Mouse (Mus musculus): ENCODE data around the gene 6330403K07Rik. TPM values are rescaled to one million over a fixed set of nuclear protein-coding genes. Genes with fewer than 3 reads are reported as not detected.
A peak's percentile ranks its signal among the peaks of the same experiment; 100 is the strongest.

The 6330403K07Rik gene
- 32.5 and 36.5 TPM in 2 replicates for polyA plus RNA-seq (2015; fragmentation: Nextera tagmentation; extraction: Ambion mirVana)

DNA sequence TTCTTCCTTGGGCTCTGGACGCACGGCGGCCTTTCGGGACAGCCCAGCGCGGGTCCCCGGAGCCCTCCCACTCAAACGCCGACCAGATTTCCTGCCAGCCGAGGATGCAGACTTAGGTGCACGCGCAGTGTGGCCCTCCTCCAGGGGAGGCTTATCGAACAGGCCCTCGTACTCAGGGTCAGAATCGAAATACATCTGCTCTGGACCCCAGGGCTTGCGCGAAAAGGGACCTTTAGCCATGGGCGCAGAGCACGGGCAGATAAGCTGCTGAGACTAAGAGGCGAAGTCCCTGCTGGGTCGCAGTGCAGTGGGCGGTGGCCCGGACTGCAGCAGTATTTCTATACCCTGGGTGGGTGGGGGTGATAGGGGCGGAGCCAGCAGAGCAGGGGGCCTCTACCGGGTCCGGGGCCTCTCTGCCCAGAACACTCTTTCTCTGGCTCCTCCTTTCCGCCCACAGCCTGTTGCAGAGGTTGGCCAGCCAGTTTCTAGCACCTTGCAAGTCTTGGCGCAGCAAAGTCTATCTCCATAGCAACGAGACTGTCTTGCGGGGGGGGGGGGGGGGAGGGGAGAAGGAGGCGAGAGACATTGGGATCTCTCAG lies at the start of gene 6330403K07Rik:
Gene 6330403K07Rik (minus strand): TSS at position 351 of the 599 bp plus-strand sequence.
- no peaks in the 10 kb centered on the region for H3K9me3 ChIP-seq (replicated peaks; ENCODE audit: low read length)
- H3K27ac ChIP-seq, result 0 out of 2 replicates have a peak within 1 kb of the TSS, but pooled peaks have one; percentile 36
- H3K4me3 ChIP-seq (replicated peaks; ENCODE audit: low read depth, low read length), result peak within 1 kb of the TSS; percentile 53
- peaks cover 8% of the 10 kb centered on the region; the same call in 1 of the 2 replicates for H3K4me1 ChIP-seq (replicated peaks; ENCODE audit: insufficient read depth, low read length)
- under 1% methylated on average over 31 of the region's 31 CpGs for WGBS
- H3K9ac ChIP-seq (ENCODE audit: low read depth, low read length), result peak within 1 kb of the TSS; percentile 56; the same call in 1 of the 2 replicates
- H3K4me2 ChIP-seq (ENCODE audit: low read length), result peak within 1 kb of the TSS; percentile 90
- no peaks in the 10 kb centered on the region for H3K36me3 ChIP-seq (ENCODE audit: insufficient read depth, low read length)
- peak; percentile 92 for ATAC-seq (replicated peaks; ENCODE audit: low FRiP score, low read depth)
- DNase-seq (ENCODE audit: low spot score), result peak; percentile 81
- H3K27me3 ChIP-seq (ENCODE audit: insufficient read depth, low read length), result no peaks in the 10 kb centered on the region
- TF ChIP-seq CTCF (IDR thresholded peaks at IDR 0.05; ENCODE audit: low read depth), result no peak

GRCm38 (mm10) chr11:71076342-71076741 lies 43.0 kb upstream of the 6330403K07Rik start:
- no peak overlapping the region for H3K9ac ChIP-seq (ENCODE audit: low read depth, low read length)
- no peaks in the 10 kb centered on the region for H3K4me1 ChIP-seq (replicated peaks; ENCODE audit: insufficient read depth, low read length)
- DNase-seq (ENCODE audit: low spot score) (no peak), ATAC-seq (replicated peaks; ENCODE audit: low FRiP score, low read depth) (no peak)
- H3K4me3 ChIP-seq (replicated peaks; ENCODE audit: low read depth, low read length), result no peak overlapping the region
- 85% methylated on average over 1 of the region's 1 CpGs for WGBS
- H3K27ac ChIP-seq, result no peak overlapping the region
- no peak overlapping the region for H3K4me2 ChIP-seq (ENCODE audit: low read length)
- no peaks in the 10 kb centered on the region for H3K36me3 ChIP-seq (ENCODE audit: insufficient read depth, low read length)
- H3K27me3 ChIP-seq (ENCODE audit: insufficient read depth, low read length), result no peaks in the 10 kb centered on the region
- no peaks in the 10 kb centered on the region for H3K9me3 ChIP-seq (replicated peaks; ENCODE audit: low read length)
- no peak for TF ChIP-seq CTCF (IDR thresholded peaks at IDR 0.05; ENCODE audit: low read depth)

- Histone ChIP-seq H3K27me3 (ENCODE audit: insufficient read depth, low read length) (no peaks in the 10 kb centered on the region), H3K27ac (no peak overlapping the region), H3K9ac (ENCODE audit: low read depth, low read length) (no peak overlapping the region), H3K36me3 (ENCODE audit: insufficient read depth, low read length) (no peaks in the 10 kb centered on the region), H3K4me2 (ENCODE audit: low read length) (no peak overlapping the region), H3K9me3 (replicated peaks; ENCODE audit: low read length) (no peaks in the 10 kb centered on the region), H3K4me1 (replicated peaks; ENCODE audit: insufficient read depth, low read length) (no peaks in the 10 kb centered on the region), H3K4me3 (replicated peaks; ENCODE audit: low read depth, low read length) (no peak overlapping the region)
- TF ChIP-seq CTCF (IDR thresholded peaks at IDR 0.05; ENCODE audit: low read depth), result peak; percentile 70
- ATAC-seq (replicated peaks; ENCODE audit: low FRiP score, low read depth) (no peak), DNase-seq (ENCODE audit: low spot score) (peak; percentile 77)
- WGBS, result 0% methylated on average over 1 of the region's 1 CpGs
Measured at GRCm38 (mm10) chr11:71052554-71052953, 19.2 kb upstream of the 6330403K07Rik start.

GRCm38 (mm10) chr11:71039526-71040298 lies 6.4 kb upstream of the 6330403K07Rik start:
- 100% methylated on average over 5 of the region's 5 CpGs for WGBS
- Histone ChIP-seq H3K4me1 (replicated peaks; ENCODE audit: insufficient read depth, low read length) (no peaks in the 10 kb centered on the region), H3K9me3 (replicated peaks; ENCODE audit: low read length) (no peaks in the 10 kb centered on the region), H3K27me3 (ENCODE audit: insufficient read depth, low read length) (no peaks in the 10 kb centered on the region), H3K4me3 (replicated peaks; ENCODE audit: low read depth, low read length) (no peak overlapping the region), H3K9ac (ENCODE audit: low read depth, low read length) (no peak overlapping the region), H3K4me2 (ENCODE audit: low read length) (no peak overlapping the region), H3K27ac (no peak overlapping the region), H3K36me3 (ENCODE audit: insufficient read depth, low read length) (no peaks in the 10 kb centered on the region)
- no peak for DNase-seq (ENCODE audit: low spot score)
- no peak for ATAC-seq (replicated peaks; ENCODE audit: low FRiP score, low read depth)
- no peak for TF ChIP-seq CTCF (IDR thresholded peaks at IDR 0.05; ENCODE audit: low read depth)

DNA sequence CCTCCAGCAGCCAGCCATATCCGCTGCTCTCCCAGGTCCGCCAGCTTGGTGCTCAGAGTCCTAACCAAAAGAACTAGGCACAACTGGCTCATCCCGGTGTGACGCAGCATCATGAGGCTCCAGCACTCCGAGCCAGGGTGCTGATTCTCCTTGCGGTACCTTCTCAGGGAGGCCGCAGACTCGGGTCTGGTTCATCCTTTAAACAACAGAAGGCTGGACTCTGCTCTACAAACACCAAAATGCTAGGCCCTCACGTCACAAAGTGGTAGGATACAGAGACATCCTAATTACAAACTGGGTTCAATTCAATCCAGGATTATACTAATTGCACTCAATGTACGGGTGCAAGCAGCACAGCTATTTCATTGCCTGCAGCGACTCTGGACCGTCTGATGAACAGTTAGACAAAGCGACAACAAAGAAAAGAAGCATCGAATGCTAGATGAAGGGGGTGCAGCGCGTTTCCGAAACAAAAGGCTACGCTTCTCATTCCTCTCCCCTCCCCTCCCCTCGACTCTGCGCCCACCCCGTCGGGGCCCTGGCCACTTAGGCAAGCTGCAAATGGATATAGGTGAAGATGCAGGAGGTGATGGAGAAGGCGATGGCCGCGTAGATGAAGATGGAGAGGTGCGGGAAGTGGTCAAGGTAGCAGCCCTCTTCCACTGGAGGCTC lies 686 bp downstream of the 6330403K07Rik start:
- no peak for TF ChIP-seq CTCF (IDR thresholded peaks at IDR 0.05; ENCODE audit: low read depth)
- WGBS, result 6% methylated on average over 26 of the region's 26 CpGs
- Histone ChIP-seq H3K9ac (ENCODE audit: low read depth, low read length) (peak overlapping the region; percentile 56; the same call in 1 of the 2 replicates), H3K27me3 (ENCODE audit: insufficient read depth, low read length) (no peaks in the 10 kb centered on the region), H3K4me1 (replicated peaks; ENCODE audit: insufficient read depth, low read length) (peaks cover 8% of the 10 kb centered on the region; the same call in 1 of the 2 replicates), H3K4me2 (ENCODE audit: low read length) (peak overlapping the region; percentile 90), H3K27ac (0 out of 2 replicates have a peak overlapping the region, but pooled peaks have one; percentile 36), H3K36me3 (ENCODE audit: insufficient read depth, low read length) (no peaks in the 10 kb centered on the region), H3K9me3 (replicated peaks; ENCODE audit: low read length) (no peaks in the 10 kb centered on the region), H3K4me3 (replicated peaks; ENCODE audit: low read depth, low read length) (peak overlapping the region; percentile 53)
- peak; percentile 31 for DNase-seq (ENCODE audit: low spot score)
- no peak for ATAC-seq (replicated peaks; ENCODE audit: low FRiP score, low read depth)

GRCm38 (mm10) chr11:71032070-71032469 lies 1.2 kb downstream of the 6330403K07Rik start:
- DNase-seq (ENCODE audit: low spot score), result peak; percentile 3
- H3K4me1 ChIP-seq (replicated peaks; ENCODE audit: insufficient read depth, low read length), result peaks cover 8% of the 10 kb centered on the region; the same call in 1 of the 2 replicates
- H3K27ac ChIP-seq, result no peak overlapping the region
- peak overlapping the region; percentile 53 for H3K4me3 ChIP-seq (replicated peaks; ENCODE audit: low read depth, low read length)
- peak overlapping the region; percentile 90 for H3K4me2 ChIP-seq (ENCODE audit: low read length)
- ATAC-seq (replicated peaks; ENCODE audit: low FRiP score, low read depth), result no peak
- TF ChIP-seq CTCF (IDR thresholded peaks at IDR 0.05; ENCODE audit: low read depth), result no peak
- H3K27me3 ChIP-seq (ENCODE audit: insufficient read depth, low read length), result no peaks in the 10 kb centered on the region
- no peaks in the 10 kb centered on the region for H3K36me3 ChIP-seq (ENCODE audit: insufficient read depth, low read length)
- H3K9ac ChIP-seq (ENCODE audit: low read depth, low read length), result 0 out of 2 replicates have a peak overlapping the region, but pooled peaks have one; percentile 56
- WGBS, result 64% methylated on average over 7 of the region's 7 CpGs
- no peaks in the 10 kb centered on the region for H3K9me3 ChIP-seq (replicated peaks; ENCODE audit: low read length)
